1 mouse cellular context compared by ENCODE assay signal in the genomic region with DNA sequence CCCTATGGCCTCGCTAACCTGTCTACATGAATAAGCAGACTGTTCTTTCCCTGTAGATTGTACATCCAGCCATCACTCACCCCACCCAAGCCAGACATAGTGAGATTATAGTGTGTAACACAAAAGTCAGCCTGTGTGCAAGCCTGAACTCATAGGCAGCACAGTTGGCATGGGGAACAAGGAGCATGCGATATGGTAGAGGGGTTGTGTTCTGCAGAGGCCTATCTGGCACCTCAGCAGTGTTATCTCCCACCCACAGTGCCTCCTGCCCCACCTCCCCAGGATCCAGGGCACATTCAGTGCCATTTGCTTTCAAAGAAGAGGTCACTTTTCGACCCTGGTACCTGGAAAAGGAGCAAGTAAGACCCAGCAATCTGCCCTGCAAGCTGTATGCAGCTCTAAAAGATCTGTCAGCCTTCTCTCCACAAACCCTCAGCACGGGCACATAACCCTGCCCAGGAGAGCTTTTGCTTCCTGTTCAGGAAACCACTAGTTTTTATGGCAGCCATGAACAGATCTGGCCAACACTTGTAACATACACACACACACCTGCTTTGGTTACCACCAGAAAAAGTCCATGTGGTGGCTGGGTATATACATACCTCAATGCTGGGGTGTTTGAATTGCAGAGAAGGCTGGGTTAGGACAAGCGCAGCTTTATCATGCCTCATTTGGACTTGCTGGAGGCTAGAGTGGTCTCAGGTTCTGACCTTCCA.
TF ChIP-seq lines count a peak whose summit lies in the region.

No protein-coding gene starts in this region.

TF ChIP-seq in MEL, 35 proteins besides CTCF, POLR2A, EP300 and RAD21 (continued from another document):
- TF ChIP-seq JUND (IDR thresholded peaks at IDR 0.05; ENCODE audit: low read depth, low read length) (no peak), TCF12 (IDR thresholded peaks at IDR 0.05; ENCODE audit: low read depth, low read length) (peak; percentile 94), POLR2AphosphoS5 (IDR thresholded peaks at IDR 0.05; ENCODE audit: borderline replicate concordance, low read depth, low read length) (0 out of 2 replicates have a peak, but pooled peaks have one; percentile 21), NELFE (IDR thresholded peaks at IDR 0.05; ENCODE audit: low read depth, low read length) (no peak), RCOR1 (IDR thresholded peaks at IDR 0.05; ENCODE audit: low read depth, low read length) (peak; percentile 15; the same call in 1 of the 2 replicates), SIN3A (IDR thresholded peaks at IDR 0.05; ENCODE audit: low read length) (peak; percentile 62; the same call in 1 of the 2 replicates), HCFC1 (IDR thresholded peaks at IDR 0.05; ENCODE audit: low read depth, low read length) (no peak), UBTF (IDR thresholded peaks at IDR 0.05; ENCODE audit: borderline replicate concordance, insufficient read depth, low read depth, low read length) (no peak), TAL1 (IDR thresholded peaks at IDR 0.05; ENCODE audit: low read length) (peak; percentile 96), MYB (IDR thresholded peaks at IDR 0.05; ENCODE audit: low read depth, low read length) (no peak), KAT2A (conservative IDR thresholded peaks at IDR 0.05; ENCODE audit: low read depth, low read length) (no peak), MAZ (IDR thresholded peaks at IDR 0.05; ENCODE audit: low read depth, low read length) (no peak), MAX (IDR thresholded peaks at IDR 0.05; ENCODE audit: low read length) (no peak), ZKSCAN1 (IDR thresholded peaks at IDR 0.05; ENCODE audit: low read depth, low read length) (no peak), POLR2AphosphoS2 (IDR thresholded peaks at IDR 0.05; ENCODE audit: low read length) (peak; percentile 38; the same call in 1 of the 2 replicates), USF2 (IDR thresholded peaks at IDR 0.05; ENCODE audit: borderline replicate concordance in 1 of 2, insufficient read depth in 1 of 2, low read depth in 1 of 2, low read length in 2 of 2) (no peak), TBP (IDR thresholded peaks at IDR 0.05; ENCODE audit: low read depth, low read length) (0 out of 2 replicates have a peak, but pooled peaks have one; percentile 34), SMC3 (IDR thresholded peaks at IDR 0.05; ENCODE audit: low read depth, low read length) (no peak), USF1 (IDR thresholded peaks at IDR 0.05; ENCODE audit: low read depth, low read length) (no peak), ZMIZ1 (IDR thresholded peaks at IDR 0.05; ENCODE audit: low read depth, low read length) (no peak), MAFK (IDR thresholded peaks at IDR 0.05; ENCODE audit: borderline replicate concordance, low read depth, low read length) (no peak), ZNF384 (IDR thresholded peaks at IDR 0.05; ENCODE audit: low read depth, low read length) (no peak), BHLHE40 (IDR thresholded peaks at IDR 0.05; ENCODE audit: borderline replicate concordance, low read depth, low read length) (no peak; the same call in 1 of the 2 replicates), MXI1 (IDR thresholded peaks at IDR 0.05; ENCODE audit: low read depth, low read length) (no peak; the same call in 1 of the 2 replicates), ZC3H11A (IDR thresholded peaks at IDR 0.05; ENCODE audit: low read depth, low read length) (no peak), ELF1 (IDR thresholded peaks at IDR 0.05; ENCODE audit: low read depth, low read length) (no peak), CHD2 (IDR thresholded peaks at IDR 0.05; ENCODE audit: low read length) (no peak), MYC (IDR thresholded peaks at IDR 0.05; ENCODE audit: low read depth, low read length) (peak; percentile 60; the same call in 1 of the 2 replicates), GABPA (IDR thresholded peaks at IDR 0.05; ENCODE audit: low read depth, low read length) (no peak), E2F4 (IDR thresholded peaks at IDR 0.05; ENCODE audit: borderline replicate concordance, low read depth, low read length) (no peak), GATA1 (IDR thresholded peaks at IDR 0.05; ENCODE audit: low read depth, low read length) (peak; percentile 95), NRF1 (IDR thresholded peaks at IDR 0.05; ENCODE audit: insufficient read depth, low read depth, low read length, poor library complexity, severe bottlenecking) (no peak), CHD1 (IDR thresholded peaks at IDR 0.05; ENCODE audit: low read depth, low read length) (no peak)
TF ChIP-seq in MEL: peak in this region for 10.
